Mouse (Mus musculus): ENCODE data around the gene Aicda. TPM values are rescaled to one million over a fixed set of nuclear protein-coding genes. Genes with fewer than 3 reads are reported as not detected.
A peak's percentile ranks its signal among the peaks of the same experiment; 100 is the strongest.

Aicda gene
- polyA plus RNA-seq, 1 experiment: not detected

- TF ChIP-seq CTCF (IDR thresholded peaks at IDR 0.05; ENCODE audit: control insufficient read depth, insufficient read depth, low read length) (no peak), POLR2A (IDR thresholded peaks at IDR 0.05; ENCODE audit: borderline replicate concordance, control insufficient read depth, low read depth, low read length) (no peak)
- H3K4me1 ChIP-seq (ENCODE audit: control insufficient read depth, insufficient read depth, low read length): no peaks in the 10 kb centered on the region; the same call in 1 of the 2 replicates
- H3K27ac ChIP-seq (ENCODE audit: control insufficient read depth, insufficient read depth, low read depth, low read length, poor library complexity): no peak overlapping the region
- no peak overlapping the region for H3K4me3 ChIP-seq (replicated peaks; ENCODE audit: control insufficient read depth, low read depth, low read length)
- WGBS: 87% methylated on average over 3 of the region's 3 CpGs
Measured at GRCm38 (mm10) chr6:122577030-122577429, 23.4 kb downstream of the Aicda start.

DNA sequence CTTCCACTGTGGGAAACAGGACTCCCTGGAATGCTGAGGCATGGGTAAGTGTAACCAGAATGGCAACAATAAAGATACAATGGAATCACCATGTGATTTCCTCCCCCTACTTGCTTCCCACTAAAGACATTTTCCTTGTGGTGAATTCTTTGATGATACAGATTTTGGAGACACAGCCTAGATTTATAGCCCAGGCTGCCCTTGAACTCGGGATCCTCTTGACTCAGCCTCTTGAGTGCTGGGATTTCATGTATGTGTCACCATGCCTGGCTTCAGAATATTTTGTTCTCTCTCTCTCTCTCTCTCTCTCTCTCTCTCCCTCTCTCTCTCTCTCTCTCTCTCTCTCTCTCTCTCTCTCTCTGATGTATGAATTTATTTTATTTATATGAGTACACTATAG, 25.5 kb downstream of the Aicda start:
- no peak for TF ChIP-seq POLR2A (IDR thresholded peaks at IDR 0.05; ENCODE audit: borderline replicate concordance, control insufficient read depth, low read depth, low read length)
- no peak for TF ChIP-seq CTCF (IDR thresholded peaks at IDR 0.05; ENCODE audit: control insufficient read depth, insufficient read depth, low read length)

DNA sequence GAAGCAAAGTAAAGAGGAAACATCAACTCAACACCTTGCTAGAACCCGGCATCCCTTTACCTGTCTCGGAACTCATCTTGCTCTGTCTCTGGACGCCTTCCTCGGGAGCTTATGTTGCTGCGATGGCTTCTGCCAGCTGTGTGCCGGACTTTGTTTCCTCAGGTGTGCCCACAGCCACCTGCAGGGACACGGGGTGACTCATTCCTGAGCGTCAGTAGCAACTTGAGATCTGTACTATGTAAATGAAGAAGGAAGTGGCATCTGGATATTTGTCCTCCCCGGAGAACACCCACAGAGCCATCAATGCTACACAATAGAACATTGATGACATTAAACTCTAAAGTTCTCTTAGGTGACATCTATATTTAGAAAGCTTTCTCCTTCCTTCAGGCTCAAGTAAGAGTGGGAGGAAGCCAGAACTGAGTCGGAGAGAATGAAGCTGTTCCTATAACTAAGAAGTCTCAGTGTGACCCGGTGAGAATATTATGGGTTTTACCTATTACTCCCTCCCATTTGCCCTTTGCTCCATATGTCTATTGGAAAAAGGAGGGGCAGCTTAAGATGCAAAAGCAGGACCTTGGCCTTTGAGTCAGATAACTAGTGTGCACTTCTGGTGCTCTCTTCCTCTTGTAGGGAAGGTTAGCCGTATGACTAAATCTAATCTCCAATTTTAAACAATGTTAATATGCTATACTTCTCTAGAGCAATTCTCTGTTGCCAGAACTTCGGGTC, 37.6 kb downstream of the Aicda start:
- TF ChIP-seq CTCF (IDR thresholded peaks at IDR 0.05; ENCODE audit: control insufficient read depth, insufficient read depth, low read length) (no peak), POLR2A (IDR thresholded peaks at IDR 0.05; ENCODE audit: borderline replicate concordance, control insufficient read depth, low read depth, low read length) (no peak)
- 87% methylated on average over 13 of the region's 13 CpGs for WGBS
- no peak overlapping the region for H3K4me3 ChIP-seq (replicated peaks; ENCODE audit: control insufficient read depth, low read depth, low read length)
- H3K4me1 ChIP-seq (ENCODE audit: control insufficient read depth, insufficient read depth, low read length): no peaks in the 10 kb centered on the region
- H3K27ac ChIP-seq (ENCODE audit: control insufficient read depth, insufficient read depth, low read depth, low read length, poor library complexity): no peak overlapping the region

More for the DNA sequence above, 25.5 kb downstream of the Aicda start:
- Histone ChIP-seq H3K4me3 (replicated peaks; ENCODE audit: control insufficient read depth, low read depth, low read length) (no peak overlapping the region), H3K4me1 (ENCODE audit: control insufficient read depth, insufficient read depth, low read length) (no peaks in the 10 kb centered on the region; the same call in 1 of the 2 replicates), H3K27ac (ENCODE audit: control insufficient read depth, insufficient read depth, low read depth, low read length, poor library complexity) (no peak overlapping the region)
- whole genome bisulfite sequencing: 86% methylated on average over 1 of the region's 1 CpGs

GRCm38 (mm10) chr6:122592905-122593304, 39.3 kb downstream of the Aicda start:
- no peak overlapping the region for H3K4me3 ChIP-seq (replicated peaks; ENCODE audit: control insufficient read depth, low read depth, low read length)
- H3K27ac ChIP-seq (ENCODE audit: control insufficient read depth, insufficient read depth, low read depth, low read length, poor library complexity): no peak overlapping the region
- WGBS: 97% methylated on average over 2 of the region's 2 CpGs
- H3K4me1 ChIP-seq (ENCODE audit: control insufficient read depth, insufficient read depth, low read length): no peaks in the 10 kb centered on the region
- TF ChIP-seq POLR2A (IDR thresholded peaks at IDR 0.05; ENCODE audit: borderline replicate concordance, control insufficient read depth, low read depth, low read length) (no peak), CTCF (IDR thresholded peaks at IDR 0.05; ENCODE audit: control insufficient read depth, insufficient read depth, low read length) (no peak)

- TF ChIP-seq CTCF (IDR thresholded peaks at IDR 0.05; ENCODE audit: control insufficient read depth, insufficient read depth, low read length) (no peak), POLR2A (IDR thresholded peaks at IDR 0.05; ENCODE audit: borderline replicate concordance, control insufficient read depth, low read depth, low read length) (no peak)
- Histone ChIP-seq H3K4me3 (replicated peaks; ENCODE audit: control insufficient read depth, low read depth, low read length) (no peak overlapping the region), H3K27ac (ENCODE audit: control insufficient read depth, insufficient read depth, low read depth, low read length, poor library complexity) (no peak overlapping the region), H3K4me1 (ENCODE audit: control insufficient read depth, insufficient read depth, low read length) (peaks cover 1% of the 10 kb centered on the region)
- 45% methylated on average over 7 of the region's 7 CpGs for WGBS
Measured at GRCm38 (mm10) chr6:122595637-122596036, 42.0 kb downstream of the Aicda start.

- H3K4me1 ChIP-seq (ENCODE audit: control insufficient read depth, insufficient read depth, low read length): peaks cover 1% of the 10 kb centered on the region
- 70% methylated on average over 7 of the region's 7 CpGs for WGBS
- no peak for TF ChIP-seq CTCF (IDR thresholded peaks at IDR 0.05; ENCODE audit: control insufficient read depth, insufficient read depth, low read length)
- no peak for TF ChIP-seq POLR2A (IDR thresholded peaks at IDR 0.05; ENCODE audit: borderline replicate concordance, control insufficient read depth, low read depth, low read length)
- H3K4me3 ChIP-seq (replicated peaks; ENCODE audit: control insufficient read depth, low read depth, low read length): no peak overlapping the region
- H3K27ac ChIP-seq (ENCODE audit: control insufficient read depth, insufficient read depth, low read depth, low read length, poor library complexity): no peak overlapping the region
Measured at GRCm38 (mm10) chr6:122596608-122597007, 43.0 kb downstream of the Aicda start.

DNA sequence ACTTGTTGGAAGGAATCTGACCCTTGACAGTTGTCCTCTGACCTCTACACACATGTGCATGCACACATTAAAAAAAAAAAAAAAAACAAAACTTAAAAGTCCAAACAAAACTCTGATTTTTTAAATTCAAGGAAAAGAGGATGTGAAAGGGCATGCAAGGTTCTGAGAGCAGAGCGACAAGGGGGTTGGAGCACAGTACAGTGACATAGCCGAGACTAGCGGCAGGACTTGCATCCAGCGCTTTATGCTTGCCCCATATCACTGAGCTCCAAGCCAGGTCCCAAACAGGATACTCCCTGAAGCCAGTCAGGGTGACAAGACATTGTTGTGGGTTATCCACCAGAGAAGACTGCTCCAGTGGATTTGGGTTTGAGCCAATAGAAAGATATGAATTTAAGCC, 44.4 kb downstream of the Aicda start:
- TF ChIP-seq POLR2A (IDR thresholded peaks at IDR 0.05; ENCODE audit: borderline replicate concordance, control insufficient read depth, low read depth, low read length): no peak
- no peak for TF ChIP-seq CTCF (IDR thresholded peaks at IDR 0.05; ENCODE audit: control insufficient read depth, insufficient read depth, low read length)
- WGBS: 62% methylated on average over 4 of the region's 4 CpGs
- peaks cover 1% of the 10 kb centered on the region for H3K4me1 ChIP-seq (ENCODE audit: control insufficient read depth, insufficient read depth, low read length)
- H3K27ac ChIP-seq (ENCODE audit: control insufficient read depth, insufficient read depth, low read depth, low read length, poor library complexity): no peak overlapping the region; the same call in 1 of the 2 replicates
- peak overlapping the region; percentile 35 for H3K4me3 ChIP-seq (replicated peaks; ENCODE audit: control insufficient read depth, low read depth, low read length)

DNA sequence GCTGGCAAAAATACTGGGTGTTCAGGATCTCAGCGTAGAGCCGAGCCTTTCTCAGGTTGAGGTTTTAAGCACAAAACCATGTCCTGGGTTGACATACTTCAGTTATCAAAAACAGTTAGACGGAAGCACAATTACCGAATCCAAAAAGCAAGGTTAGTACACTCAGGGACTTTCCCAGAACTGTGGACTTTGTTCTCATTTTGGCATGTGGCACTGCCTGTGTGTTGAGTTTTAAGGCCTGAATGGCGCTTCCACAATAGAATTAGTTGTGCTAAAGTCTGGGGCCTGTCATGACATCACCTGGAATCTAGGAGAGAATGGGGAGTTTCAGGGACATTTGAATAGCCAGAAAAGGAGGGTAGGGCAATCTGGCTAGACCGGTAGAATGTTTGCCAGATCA, 44.8 kb downstream of the Aicda start:
- peak overlapping the region; percentile 70; the same call in 1 of the 2 replicates for H3K27ac ChIP-seq (ENCODE audit: control insufficient read depth, insufficient read depth, low read depth, low read length, poor library complexity)

More for the DNA sequence above, 44.8 kb downstream of the Aicda start:
- H3K4me3 ChIP-seq (replicated peaks; ENCODE audit: control insufficient read depth, low read depth, low read length): no peak overlapping the region
- peaks cover 1% of the 10 kb centered on the region for H3K4me1 ChIP-seq (ENCODE audit: control insufficient read depth, insufficient read depth, low read length)
- WGBS: 68% methylated on average over 6 of the region's 6 CpGs
- TF ChIP-seq POLR2A (IDR thresholded peaks at IDR 0.05; ENCODE audit: borderline replicate concordance, control insufficient read depth, low read depth, low read length) (no peak), CTCF (IDR thresholded peaks at IDR 0.05; ENCODE audit: control insufficient read depth, insufficient read depth, low read length) (no peak)
